Mouse (Mus musculus) testis, adult 2 months (tissue): ENCODE measurements around the gene Milr1. TPM values are rescaled to one million over a fixed set of nuclear protein-coding genes. Genes with fewer than 3 reads are reported as not detected.

ENCODE experiments used
- H3K27ac ChIP-seq: fragments of 200-500 bp; 2 replicates; pipeline ENCODE4 v1.5.1; 2012; ENCODE audit warnings: low read depth, low read length; ENCODE audit not compliant: control insufficient read depth, insufficient read depth
- H3K27me3 ChIP-seq: fragments of 200-500 bp; 2 replicates; pipeline ENCODE4 v1.6.1; 2012; ENCODE audit warnings: mild to moderate bottlenecking, low read length, moderate library complexity; ENCODE audit not compliant: control insufficient read depth, insufficient read depth
- H3K36me3 ChIP-seq: fragments of 200-500 bp; 2 replicates; pipeline ENCODE4 v1.6.1; 2012; ENCODE audit warnings: mild to moderate bottlenecking, low read length; ENCODE audit not compliant: control insufficient read depth, insufficient read depth
- H3K4me1 ChIP-seq: fragments of 200-500 bp; 2 replicates; pipeline ENCODE4 v1.6.1; 2012; ENCODE audit warnings: low read length; ENCODE audit not compliant: control insufficient read depth, insufficient read depth
- H3K4me3 ChIP-seq: fragments of 200-500 bp; 2 replicates; pipeline ENCODE4 v1.5.1; 2012; ENCODE audit warnings: low read depth, mild to moderate bottlenecking, low read length, moderate library complexity, mixed read lengths; ENCODE audit not compliant: control insufficient read depth
- CTCF ChIP-seq: fragments of 200-500 bp; IDR thresholded peaks from 2 replicates; pipeline ENCODE4 v1.5.1; 2012; ENCODE audit warnings: low read depth, mild to moderate bottlenecking, inconsistent platforms, low read length, moderate library complexity; ENCODE audit not compliant: control insufficient read depth, insufficient read depth, insufficient replicate concordance
- POLR2A ChIP-seq: fragments of 200-500 bp; IDR thresholded peaks from 2 replicates; pipeline ENCODE4 v1.6.1; 2012; ENCODE audit warnings: low read depth, mild to moderate bottlenecking, inconsistent platforms, low read length, moderate library complexity; ENCODE audit not compliant: control insufficient read depth
- polyA plus RNA-seq: library from polyadenylated mRNA; depleted of rRNA; stranded (reverse); fragments of >200 nt; gene quantifications from 2 replicates; pipeline ENCODE4 v1.2.3, GENCODE M21; 2012

Gene Milr1
- polyA plus RNA-seq, 1 experiment = 0.16 TPM

- Histone ChIP-seq H3K27ac (no peak overlapping the region), H3K36me3 (peaks cover 4% of the 10 kb centered on the region), H3K27me3 (no peaks in the 10 kb centered on the region), H3K4me1 (no peaks in the 10 kb centered on the region), H3K4me3 (no peak overlapping the region)
- TF ChIP-seq POLR2A (no peak), CTCF (no peak)
Measured at GRCm38 (mm10) chr11:106812410-106813136, 61.5 kb downstream of the Milr1 start.

GRCm38 (mm10) chr11:106814601-106815320 is 63.7 kb downstream of the Milr1 start:
- Histone ChIP-seq H3K36me3 (peaks cover 8% of the 10 kb centered on the region), H3K4me3 (no peak overlapping the region), H3K27ac (no peak overlapping the region)

GRCm38 (mm10) chr11:106815331-106815730 is 64.3 kb downstream of the Milr1 start:
- Histone ChIP-seq H3K4me1 (no peaks in the 10 kb centered on the region), H3K36me3 (peaks cover 8% of the 10 kb centered on the region), H3K27me3 (no peaks in the 10 kb centered on the region), H3K27ac (no peak overlapping the region), H3K4me3 (no peak overlapping the region)
- TF ChIP-seq POLR2A (no peak), CTCF (no peak)

More at GRCm38 (mm10) chr11:106814601-106815320, 63.7 kb downstream of the Milr1 start:
- H3K4me1 ChIP-seq = no peaks in the 10 kb centered on the region
- no peaks in the 10 kb centered on the region for H3K27me3 ChIP-seq
- TF ChIP-seq POLR2A = no peak
- TF ChIP-seq CTCF = no peak

DNA sequence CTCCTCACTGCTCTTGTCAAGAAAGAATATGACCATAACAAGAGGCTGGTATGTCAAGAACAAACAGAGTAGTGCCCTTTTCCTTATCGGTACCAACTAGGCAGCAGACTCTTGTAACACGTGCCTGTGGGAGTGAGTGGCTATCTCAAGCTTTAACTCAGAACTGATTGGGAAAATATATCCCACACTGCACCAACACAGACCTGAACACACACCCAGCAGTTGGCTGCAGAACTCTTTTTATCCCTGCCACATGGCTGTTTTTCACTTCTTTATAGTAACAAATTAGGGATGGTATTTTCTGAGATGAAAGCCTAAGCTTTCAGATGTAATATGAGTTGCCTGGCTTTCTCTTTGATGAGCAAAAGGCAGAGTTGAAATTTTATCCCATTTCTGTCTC is 64.7 kb downstream of the Milr1 start:
- peaks cover 8% of the 10 kb centered on the region for H3K36me3 ChIP-seq
- no peak overlapping the region for H3K4me3 ChIP-seq
- H3K4me1 ChIP-seq = no peaks in the 10 kb centered on the region
- no peak overlapping the region for H3K27ac ChIP-seq
- TF ChIP-seq POLR2A = no peak
- TF ChIP-seq CTCF = no peak
- no peaks in the 10 kb centered on the region for H3K27me3 ChIP-seq

DNA sequence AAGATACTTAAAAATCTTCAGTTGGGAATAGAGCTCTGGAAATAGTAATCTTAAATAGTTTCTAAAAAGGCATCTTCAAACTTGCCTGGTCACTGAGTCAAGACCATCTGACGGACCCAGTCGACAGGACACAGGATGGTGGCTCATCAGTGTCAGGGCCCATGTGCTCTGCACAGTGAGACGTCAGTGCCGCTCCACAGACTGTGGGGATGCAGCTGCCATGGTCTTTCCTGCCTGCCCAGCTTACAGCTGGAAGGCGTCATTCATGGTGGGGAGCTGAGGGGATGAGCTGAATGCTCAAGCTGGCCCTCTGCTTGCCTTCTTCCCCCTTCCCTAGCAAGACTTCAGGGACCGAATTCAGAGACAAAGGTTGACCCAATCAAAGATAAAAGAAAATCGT is 65.3 kb downstream of the Milr1 start:
- Histone ChIP-seq H3K27me3 (no peaks in the 10 kb centered on the region), H3K27ac (no peak overlapping the region), H3K36me3 (peaks cover 8% of the 10 kb centered on the region), H3K4me3 (no peak overlapping the region), H3K4me1 (no peaks in the 10 kb centered on the region)
- TF ChIP-seq POLR2A (no peak), CTCF (no peak)

DNA sequence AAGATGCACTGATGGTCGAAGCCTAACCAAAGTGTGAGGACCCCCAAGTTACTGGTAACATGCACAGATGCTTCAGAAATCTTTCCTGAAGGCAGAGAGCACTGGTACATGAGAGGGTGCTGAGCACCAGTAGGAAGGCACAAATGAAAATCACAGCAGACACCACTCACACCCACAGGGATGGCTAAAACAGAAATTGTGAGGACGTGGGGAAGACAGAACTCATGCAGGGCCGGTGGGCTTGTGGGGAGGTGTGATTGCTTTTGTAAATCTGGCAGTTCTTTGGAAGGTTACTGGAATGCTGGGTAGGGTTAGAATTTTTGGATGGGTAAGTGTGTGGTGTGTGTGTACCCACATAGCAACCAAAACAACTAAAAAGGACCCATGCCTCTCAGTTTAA is 66.1 kb downstream of the Milr1 start:
- H3K36me3 ChIP-seq = peaks cover 6% of the 10 kb centered on the region
- H3K27me3 ChIP-seq = no peaks in the 10 kb centered on the region
- no peak overlapping the region for H3K27ac ChIP-seq
- no peaks in the 10 kb centered on the region for H3K4me1 ChIP-seq
- H3K4me3 ChIP-seq = no peak overlapping the region
- TF ChIP-seq POLR2A (no peak), CTCF (no peak)

DNA sequence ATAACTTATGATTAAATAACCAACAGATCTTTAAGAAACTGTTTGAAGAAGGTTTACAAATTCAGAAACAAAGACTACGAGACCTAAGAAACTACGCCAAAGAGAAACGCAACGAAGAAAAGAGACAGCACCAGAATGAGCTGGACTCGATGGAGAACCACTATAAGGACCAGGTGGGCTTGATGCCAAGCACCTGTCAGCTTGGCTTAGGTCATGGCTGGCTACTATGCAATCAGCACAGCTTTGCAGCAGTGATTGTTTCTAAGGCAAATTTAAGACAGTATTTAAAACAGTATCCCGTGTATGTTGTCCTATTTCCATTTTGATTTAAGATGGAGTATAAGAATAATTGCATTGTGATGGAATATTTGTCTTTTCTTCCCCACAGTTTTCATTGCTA is 66.8 kb downstream of the Milr1 start:
- peaks cover 7% of the 10 kb centered on the region for H3K36me3 ChIP-seq
- no peak overlapping the region for H3K4me3 ChIP-seq
- TF ChIP-seq POLR2A (no peak), CTCF (no peak)
- no peak overlapping the region for H3K27ac ChIP-seq
- H3K27me3 ChIP-seq = no peaks in the 10 kb centered on the region
- no peaks in the 10 kb centered on the region for H3K4me1 ChIP-seq
